Mouse (Mus musculus) hindbrain, postnatal 0 days (tissue): ENCODE measurements around the gene Tescl. TPM values are rescaled to one million over a fixed set of nuclear protein-coding genes. Genes with fewer than 3 reads are reported as not detected.

Experiments used
- ATAC-seq: fragments of 200-750 bp; cut with Nextera tagmentation; 2 replicates; pipeline ENCODE4 v1.8.0; 2017; ENCODE audit warnings: mild to moderate bottlenecking, moderate TSS enrichment, moderate library complexity
- DNase-seq: peaks from one replicate; pipeline ENCODE4 v3.0.0-alpha.2; 2015; ENCODE audit warnings: low spot score
- H3K27ac ChIP-seq: fragments of 300-500 bp; sonication (generic); 2 replicates; pipeline ENCODE4 v1.5.1; 2014; ENCODE audit warnings: mild to moderate bottlenecking
- H3K27me3 ChIP-seq: fragments of 300-500 bp; sonication (generic); 2 replicates; pipeline ENCODE4 v1.6.1; 2014; ENCODE audit warnings: low read length, mixed read lengths; ENCODE audit not compliant: insufficient read depth
- H3K36me3 ChIP-seq: fragments of 300-500 bp; sonication (generic); 2 replicates; pipeline ENCODE4 v1.6.1; 2014; ENCODE audit warnings: low read length, mixed read lengths; ENCODE audit not compliant: insufficient read depth
- H3K4me1 ChIP-seq: fragments of 300-500 bp; sonication (generic); 2 replicates; pipeline ENCODE4 v1.6.1; 2014; ENCODE audit warnings: antibody characterized with exemption, low read length, mixed read lengths; ENCODE audit not compliant: insufficient read depth
- H3K4me2 ChIP-seq: fragments of 300-500 bp; sonication (generic); 2 replicates; pipeline ENCODE4 v1.6.1; 2014; ENCODE audit warnings: low read depth, mild to moderate bottlenecking, low read length, moderate library complexity, mixed read lengths
- H3K4me3 ChIP-seq: fragments of 300-500 bp; sonication (generic); 2 replicates; pipeline ENCODE4 v1.5.1; 2014; ENCODE audit warnings: low read length
- H3K9ac ChIP-seq: fragments of 300-500 bp; sonication (generic); replicated peaks from 2 replicates; pipeline ENCODE4 v1.6.1; 2014; ENCODE audit warnings: mild to moderate bottlenecking, low read length, moderate library complexity, mixed read lengths
- H3K9me3 ChIP-seq: fragments of 300-500 bp; sonication (generic); 2 replicates; pipeline ENCODE4 v1.6.1; 2016; ENCODE audit warnings: low read length, mixed read lengths
- CTCF ChIP-seq: IDR thresholded peaks from 2 replicates; pipeline ENCODE4 v1.5.1; 2016; ENCODE audit warnings: antibody characterized with exemption, control low read depth, low read depth
- WGBS: fragments of 180-500 bp; shearing (Covaris S2); extraction: QIAGEN DNeasy Blood & Tissue Kit; methylation state at CpG from one replicate; pipeline ENCODE4 v1.1.7; 2014; 5-methylcytosine and 5-hydroxymethylcytosine counted together
- polyA plus RNA-seq: library from polyadenylated mRNA; unstranded; fragments of >200 nt; fragmentation: Nextera tagmentation; extraction: Ambion mirVana; gene quantifications from 2 replicates; pipeline ENCODE4 v1.2.1, GENCODE M21; 2015
- total RNA-seq: library from RNA; depleted of rRNA; stranded (reverse); fragments of >200 nt; gene quantifications from 2 replicates; pipeline ENCODE4 v1.2.3, GENCODE M21; 2014

Tescl gene
- total and polyA plus RNA-seq, 2 experiments from 2014 or later = 0.46 TPM; not detected in 1

DNA sequence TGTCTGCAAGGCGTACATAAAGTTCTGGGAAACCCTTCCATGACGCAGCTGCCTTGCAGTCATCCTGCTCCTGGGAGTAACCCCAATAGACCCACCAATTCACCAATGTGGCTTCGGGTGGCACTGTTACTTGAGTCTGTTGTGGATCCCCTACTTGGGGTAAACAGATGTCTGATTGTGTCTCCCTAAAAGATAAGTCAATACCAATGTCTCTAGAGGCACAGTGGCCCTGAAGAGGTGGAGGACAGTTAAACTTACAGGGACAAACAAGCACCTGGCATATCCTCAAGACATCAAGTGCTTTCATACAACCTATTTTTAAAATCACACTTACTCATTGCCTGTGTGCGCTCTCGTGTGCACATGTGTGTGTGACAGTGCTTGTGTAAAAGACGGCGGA, 38.4 kb downstream of the Tescl start:
- Histone ChIP-seq H3K9me3 (no peaks in the 10 kb centered on the region), H3K27ac (no peak overlapping the region), H3K36me3 (peaks cover 42% of the 10 kb centered on the region), H3K4me2 (no peak overlapping the region), H3K27me3 (no peaks in the 10 kb centered on the region), H3K4me1 (0 out of 2 replicates have a peak, but pooled peaks cover 7% of the 10 kb centered on the region), H3K4me3 (no peak overlapping the region), H3K9ac (no peak overlapping the region)
- WGBS = 96% methylated on average over 7 of the region's 7 CpGs
- ATAC-seq (no peak), DNase-seq (no peak)
- no peak for TF ChIP-seq CTCF

DNA sequence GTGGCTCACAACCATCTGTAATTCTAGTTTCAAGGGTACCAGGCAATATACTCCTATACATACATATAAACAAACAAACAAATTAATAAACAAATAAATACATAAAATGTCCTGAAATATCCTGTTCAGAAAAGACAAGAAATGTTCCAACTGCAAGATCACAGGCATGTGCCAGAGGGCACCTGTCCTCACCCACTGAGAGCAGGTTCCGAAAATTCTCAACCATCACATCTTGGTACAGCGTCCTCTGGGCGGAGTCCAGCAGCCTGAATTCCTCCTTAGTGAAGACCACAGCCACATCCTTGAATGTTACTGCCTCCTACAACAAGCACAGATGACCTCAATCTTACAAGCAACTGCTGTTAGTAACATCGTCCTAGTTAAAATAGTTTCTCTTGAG, 39.0 kb downstream of the Tescl start:
- H3K4me1 ChIP-seq = 0 out of 2 replicates have a peak, but pooled peaks cover 7% of the 10 kb centered on the region
- H3K4me2 ChIP-seq = no peak overlapping the region
- no peak overlapping the region for H3K27ac ChIP-seq
- no peak for ATAC-seq
- H3K27me3 ChIP-seq = no peaks in the 10 kb centered on the region
- H3K36me3 ChIP-seq = peaks cover 47% of the 10 kb centered on the region
- no peak overlapping the region for H3K4me3 ChIP-seq
- 96% methylated on average over 4 of the region's 4 CpGs for WGBS
- no peak for TF ChIP-seq CTCF
- no peaks in the 10 kb centered on the region for H3K9me3 ChIP-seq
- H3K9ac ChIP-seq = no peak overlapping the region
- DNase-seq = no peak

DNA sequence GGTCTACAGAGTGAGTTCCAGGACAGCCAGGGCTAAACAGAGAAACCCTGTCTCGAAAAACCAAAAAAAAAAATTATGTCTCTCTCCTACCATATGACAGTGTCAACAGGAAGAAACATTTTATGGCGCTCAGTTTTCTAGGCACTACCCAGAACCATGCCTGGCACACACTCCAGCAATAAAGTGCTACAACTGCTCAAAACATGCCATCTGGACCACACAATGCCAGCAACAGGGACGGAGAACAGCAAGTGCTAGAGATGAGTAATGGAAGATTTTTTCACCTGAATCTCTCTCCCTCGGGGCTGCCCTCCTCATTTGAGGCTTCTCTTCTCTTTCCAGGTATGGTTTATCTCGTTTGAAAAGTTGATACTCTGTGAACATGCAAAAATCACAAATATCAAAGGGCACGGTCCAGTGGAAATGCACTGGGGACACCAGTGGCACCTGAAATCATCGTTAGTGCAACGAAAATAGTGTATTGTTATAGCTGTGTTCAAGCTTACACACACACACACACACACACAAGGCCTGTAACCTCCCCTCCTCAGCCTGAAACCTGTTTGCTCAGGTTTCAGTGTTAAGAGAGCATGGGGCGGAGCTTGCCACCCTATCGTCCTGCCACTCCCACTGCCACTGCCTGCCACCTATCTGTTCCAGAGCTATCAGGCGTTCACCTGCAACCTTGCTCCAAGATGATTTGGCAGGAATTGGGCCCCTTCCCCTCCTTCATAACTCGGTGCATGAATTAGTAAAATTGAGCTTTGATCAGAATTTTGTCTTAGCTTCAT, 40.5 kb downstream of the Tescl start:
- no peak overlapping the region for H3K9ac ChIP-seq
- 0 out of 2 replicates have a peak, but pooled peaks cover 5% of the 10 kb centered on the region for H3K4me1 ChIP-seq
- no peak for ATAC-seq
- no peaks in the 10 kb centered on the region for H3K27me3 ChIP-seq
- H3K4me2 ChIP-seq = no peak overlapping the region
- no peak for DNase-seq
- H3K9me3 ChIP-seq = no peaks in the 10 kb centered on the region
- H3K36me3 ChIP-seq = peaks cover 50% of the 10 kb centered on the region
- no peak overlapping the region for H3K27ac ChIP-seq
- WGBS = 91% methylated on average over 12 of the region's 12 CpGs
- H3K4me3 ChIP-seq = no peak overlapping the region
- no peak for TF ChIP-seq CTCF

DNA sequence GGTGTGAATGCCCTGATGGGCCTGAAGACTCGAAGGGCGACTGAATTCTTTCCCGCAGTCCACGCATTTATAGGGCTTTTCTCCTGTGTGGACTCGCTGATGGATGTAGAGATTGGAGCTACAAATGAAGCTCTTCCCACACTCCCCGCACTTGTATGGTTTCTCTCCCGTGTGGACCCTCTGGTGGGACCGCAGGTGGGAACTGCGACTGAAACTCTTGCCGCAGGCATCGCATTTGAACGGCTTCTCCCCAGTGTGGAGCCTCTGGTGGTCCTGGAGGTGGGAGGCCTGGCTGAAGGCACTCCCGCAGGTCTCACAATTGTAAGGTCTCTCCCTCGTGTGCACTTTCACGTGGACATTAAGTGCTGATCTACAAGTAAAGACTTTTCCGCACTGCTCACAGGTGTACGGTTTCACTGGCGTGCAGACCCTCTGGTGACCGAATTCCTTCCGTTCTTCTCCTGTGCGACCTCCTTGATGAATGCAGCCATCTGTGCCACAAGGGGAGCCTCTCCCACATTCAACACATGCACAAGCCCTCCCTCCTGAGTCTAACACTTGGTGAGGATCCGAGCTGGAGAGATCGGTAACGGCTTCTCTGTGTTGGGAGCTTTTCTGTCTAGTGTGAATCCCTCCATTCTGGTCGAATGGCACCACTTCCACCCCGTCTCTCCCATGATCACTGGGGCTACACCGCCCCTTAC, 42.2 kb downstream of the Tescl start:
- peaks cover 55% of the 10 kb centered on the region for H3K36me3 ChIP-seq
- 93% methylated on average over 27 of the region's 27 CpGs for WGBS

DNA sequence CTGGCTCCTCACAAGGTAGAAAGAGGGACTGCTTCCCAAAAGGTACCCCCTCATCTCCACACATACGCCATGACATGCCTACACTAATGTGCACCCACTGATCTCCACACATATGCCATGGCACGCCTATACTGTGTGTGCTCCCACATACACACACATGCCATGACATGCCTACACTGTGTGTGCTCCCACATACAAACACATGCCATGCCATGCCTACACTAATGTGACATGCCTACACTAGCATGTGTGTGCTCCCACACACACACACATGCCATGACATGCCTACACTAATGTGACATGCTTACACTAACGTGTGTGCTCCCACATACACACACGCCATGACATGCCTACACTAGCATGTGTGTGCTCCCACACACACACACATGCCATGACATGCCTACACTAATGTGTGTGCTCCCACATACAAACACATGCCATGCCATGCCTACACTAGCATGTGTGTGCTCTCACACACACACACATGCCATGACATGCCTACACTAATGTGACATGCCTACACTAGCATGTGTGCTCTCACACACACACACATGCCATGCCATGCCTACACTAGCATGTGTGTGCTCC, 43.5 kb downstream of the Tescl start:
- H3K36me3 ChIP-seq = peaks cover 46% of the 10 kb centered on the region
- TF ChIP-seq CTCF = no peak

More for the DNA sequence above, 42.2 kb downstream of the Tescl start:
- Histone ChIP-seq H3K9ac (no peak overlapping the region), H3K4me3 (no peak overlapping the region), H3K4me2 (no peak overlapping the region), H3K27ac (no peak overlapping the region), H3K9me3 (no peaks in the 10 kb centered on the region), H3K27me3 (no peaks in the 10 kb centered on the region), H3K4me1 (no peaks in the 10 kb centered on the region)
- no peak for DNase-seq
- TF ChIP-seq CTCF = no peak
- ATAC-seq = no peak

DNA sequence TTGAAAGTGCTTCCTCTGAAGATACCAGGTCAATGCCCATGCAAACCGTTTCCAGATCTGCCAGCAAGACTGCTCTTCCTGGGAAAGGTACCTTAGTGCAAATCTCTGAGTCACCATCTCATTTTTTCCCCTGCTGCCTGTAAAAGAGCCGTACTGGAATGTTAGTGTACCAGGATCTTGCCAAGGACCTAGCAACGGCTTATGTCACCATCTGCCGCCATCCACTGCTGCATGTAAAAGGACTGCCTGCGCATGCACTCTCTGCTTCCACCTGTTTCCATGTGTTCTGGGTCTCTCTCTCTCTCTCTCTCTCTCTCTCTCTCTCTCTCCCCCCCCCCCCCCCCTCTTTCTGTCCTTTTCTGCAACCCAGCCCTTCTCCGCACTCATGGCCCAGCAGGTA, 45.2 kb downstream of the Tescl start:
- Histone ChIP-seq H3K27me3 (no peaks in the 10 kb centered on the region), H3K9ac (no peak overlapping the region), H3K27ac (no peak overlapping the region), H3K4me3 (no peak overlapping the region), H3K9me3 (no peaks in the 10 kb centered on the region), H3K4me2 (no peak overlapping the region), H3K4me1 (no peaks in the 10 kb centered on the region), H3K36me3 (peaks cover 31% of the 10 kb centered on the region)
- 0 out of 2 replicates have a peak, but pooled peaks have one; percentile 19 for ATAC-seq
- no peak for DNase-seq
- TF ChIP-seq CTCF = no peak
- 93% methylated on average over 6 of the region's 6 CpGs for WGBS

More for the DNA sequence above, 43.5 kb downstream of the Tescl start:
- WGBS = 100% methylated on average over 4 of the region's 4 CpGs
- Histone ChIP-seq H3K4me3 (no peak overlapping the region), H3K27me3 (no peaks in the 10 kb centered on the region), H3K9me3 (no peaks in the 10 kb centered on the region), H3K27ac (no peak overlapping the region), H3K9ac (no peak overlapping the region), H3K4me2 (no peak overlapping the region), H3K4me1 (no peaks in the 10 kb centered on the region)
- DNase-seq (no peak), ATAC-seq (no peak)
